Mouse (Mus musculus): ENCODE measurements around the gene Dgkd. TPM values are rescaled to one million over a fixed set of nuclear protein-coding genes. Genes with fewer than 3 reads are reported as not detected.

The Dgkd gene
- total RNA-seq, 2 experiments from 2014 or later, result 48.4 to 50.2 TPM

DNA sequence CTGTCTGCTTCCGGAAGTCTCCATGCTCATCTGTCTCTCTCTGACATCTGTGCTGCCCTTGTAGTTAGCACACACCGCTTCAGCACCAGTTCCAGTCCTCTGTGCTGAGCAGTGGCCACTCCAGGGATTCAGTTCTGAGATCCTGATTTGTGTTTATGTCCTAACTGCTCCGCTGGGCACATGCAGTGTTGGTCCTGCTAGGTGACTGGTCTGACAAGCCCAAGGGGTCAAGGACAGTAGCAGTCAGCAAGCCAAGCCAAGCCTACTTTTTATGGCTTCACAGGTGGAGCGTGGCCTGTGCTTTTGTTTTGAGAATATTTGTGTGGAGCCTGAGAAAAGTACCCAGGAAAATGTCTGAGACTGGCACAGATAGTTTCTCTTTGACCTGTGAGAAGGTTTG, 71.8 kb downstream of the Dgkd start:
- no peak for DNase-seq (ENCODE audit: low spot score in 2 of 2)

DNA sequence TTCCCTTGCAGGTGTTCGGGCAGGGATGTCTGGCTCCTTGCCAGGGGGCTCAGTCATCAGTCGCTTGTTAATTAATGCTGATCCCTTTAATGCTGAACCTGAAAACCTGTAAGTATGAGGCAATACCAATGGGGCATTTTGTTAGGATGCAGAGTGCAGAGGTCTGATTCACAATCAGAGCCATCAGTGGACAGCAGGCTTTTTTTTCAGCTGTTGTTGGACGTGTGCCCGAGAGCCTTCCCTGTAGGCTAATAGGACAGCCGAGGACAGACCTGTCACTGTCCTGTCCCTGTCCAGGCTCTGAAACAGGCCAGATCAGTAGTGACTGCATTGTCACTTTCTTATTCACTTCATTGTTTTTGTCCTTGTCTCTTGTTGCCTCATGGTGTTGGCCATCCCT, 76.6 kb downstream of the Dgkd start:
- DNase-seq (ENCODE audit: low spot score in 2 of 2), result no peak

DNA sequence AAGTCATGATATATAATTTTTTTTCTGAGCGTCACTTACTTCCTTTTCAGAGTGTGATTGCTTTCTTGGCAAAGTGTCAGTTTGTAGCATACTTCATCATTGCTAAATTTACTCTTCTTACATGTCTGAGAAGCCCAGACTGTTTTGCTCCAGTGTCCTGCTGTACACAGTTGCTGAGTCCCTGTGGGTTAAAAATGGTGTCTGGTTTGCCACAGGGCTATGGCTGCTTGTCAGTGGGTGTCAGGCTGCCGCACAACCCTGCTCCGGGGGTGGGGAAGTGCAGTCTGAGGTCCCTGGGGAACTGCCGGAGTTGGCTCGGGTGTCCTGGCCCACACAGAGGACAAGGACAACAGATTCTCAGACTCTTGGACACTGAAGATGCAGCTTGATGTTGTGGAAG, 80.0 kb downstream of the Dgkd start:
- DNase-seq (ENCODE audit: low spot score in 2 of 2), result no peak

DNA sequence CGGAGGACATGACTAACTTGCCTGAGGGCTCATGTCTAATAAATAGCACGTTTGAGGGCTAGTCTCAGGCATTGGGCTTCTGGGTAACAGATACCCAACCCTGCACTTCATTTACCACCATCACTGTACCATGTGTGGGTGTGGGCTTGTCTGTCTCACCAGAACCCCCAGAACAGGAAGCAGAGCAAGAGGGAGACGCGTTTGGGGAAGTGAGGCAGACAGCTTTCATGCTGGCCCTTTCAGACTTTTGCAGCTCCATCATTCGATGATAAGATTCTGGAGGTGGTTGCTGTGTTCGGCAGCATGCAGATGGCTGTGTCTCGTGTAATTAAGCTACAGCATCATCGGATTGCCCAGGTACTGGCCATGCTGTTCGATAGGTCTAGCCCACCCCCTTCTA, 82.0 kb downstream of the Dgkd start:
- DNase-seq (ENCODE audit: low spot score in 2 of 2), result no peak

DNA sequence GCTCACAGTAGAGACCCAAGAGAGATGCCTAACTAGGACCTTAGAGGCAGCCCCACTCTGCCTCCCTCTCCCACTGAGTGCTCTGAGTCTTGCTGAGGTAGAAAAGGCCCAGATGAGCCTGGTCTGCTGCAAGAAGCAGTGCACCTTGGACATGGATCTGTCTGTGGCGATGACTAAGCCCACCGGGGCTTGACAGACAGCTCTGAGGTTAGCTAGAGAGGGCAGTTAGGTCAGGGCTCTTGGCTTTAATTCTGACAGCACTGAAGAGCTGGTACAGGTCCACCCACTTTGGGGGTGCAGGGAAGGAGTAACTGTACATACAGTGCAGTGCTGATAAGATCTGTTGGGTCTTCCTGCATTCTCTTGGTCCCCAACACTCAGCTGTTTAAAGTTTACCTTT, 82.5 kb downstream of the Dgkd start:
- no peak for DNase-seq (ENCODE audit: low spot score in 2 of 2)

DNA sequence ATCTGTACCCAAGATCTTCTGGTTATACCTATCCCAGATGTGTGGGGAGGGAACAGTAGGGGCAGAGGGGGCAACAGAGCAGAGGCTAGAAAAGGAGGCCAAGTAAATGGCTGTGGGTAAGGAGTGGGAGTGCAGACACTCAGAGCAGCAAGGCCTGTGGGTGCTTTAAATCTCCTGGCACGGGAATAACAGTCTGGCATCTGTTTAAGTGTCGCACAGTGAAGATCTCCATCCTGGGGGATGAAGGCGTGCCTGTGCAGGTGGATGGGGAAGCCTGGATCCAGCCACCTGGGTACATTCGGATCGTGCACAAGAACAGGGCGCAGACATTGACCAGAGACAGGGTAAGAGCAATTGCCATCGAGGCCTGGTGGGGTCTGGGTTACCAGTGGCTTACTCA, 83.0 kb downstream of the Dgkd start:
- DNase-seq (ENCODE audit: low spot score in 2 of 2), result no peak

DNA sequence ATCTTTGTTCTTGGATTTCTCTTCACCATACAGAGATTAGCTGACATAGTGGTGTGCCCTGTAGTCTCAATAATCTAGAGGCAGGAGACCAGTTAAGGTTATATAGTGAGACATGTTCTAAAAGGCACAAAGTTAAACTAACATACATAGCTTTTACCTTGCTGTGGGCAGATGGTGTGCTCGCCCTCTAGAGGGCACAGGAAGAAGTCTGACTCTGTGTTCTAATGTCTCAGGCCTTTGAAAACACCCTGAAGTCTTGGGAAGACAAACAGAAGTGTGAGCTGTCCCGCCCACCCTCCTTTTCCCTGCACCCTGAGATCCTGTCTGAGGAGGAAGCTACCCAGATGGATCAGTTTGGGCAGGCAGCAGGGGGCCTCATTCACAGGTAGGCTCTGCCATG, 83.4 kb downstream of the Dgkd start:
- no peak for DNase-seq (ENCODE audit: low spot score in 2 of 2)

DNA sequence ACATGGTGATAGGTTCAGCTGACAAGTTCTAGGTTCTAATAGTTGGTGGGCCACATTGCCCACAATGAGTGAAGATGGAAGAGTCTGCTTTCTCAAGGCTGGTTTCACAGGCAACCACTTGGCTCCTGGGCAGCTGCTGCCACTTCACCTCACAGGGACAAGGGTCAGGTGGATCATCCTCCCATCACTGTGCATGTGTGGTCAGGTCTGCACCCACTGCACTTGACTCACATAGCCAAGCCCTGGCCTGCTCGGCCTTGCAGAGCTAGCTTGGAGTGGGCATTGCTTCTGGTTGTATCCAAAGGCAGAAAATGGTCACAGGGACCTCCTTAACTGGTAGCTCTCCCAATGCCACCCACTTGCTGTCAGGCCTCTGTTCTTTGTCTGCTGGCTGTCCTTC, 88.7 kb downstream of the Dgkd start:
- DNase-seq (ENCODE audit: low spot score in 2 of 2), result no peak

DNA sequence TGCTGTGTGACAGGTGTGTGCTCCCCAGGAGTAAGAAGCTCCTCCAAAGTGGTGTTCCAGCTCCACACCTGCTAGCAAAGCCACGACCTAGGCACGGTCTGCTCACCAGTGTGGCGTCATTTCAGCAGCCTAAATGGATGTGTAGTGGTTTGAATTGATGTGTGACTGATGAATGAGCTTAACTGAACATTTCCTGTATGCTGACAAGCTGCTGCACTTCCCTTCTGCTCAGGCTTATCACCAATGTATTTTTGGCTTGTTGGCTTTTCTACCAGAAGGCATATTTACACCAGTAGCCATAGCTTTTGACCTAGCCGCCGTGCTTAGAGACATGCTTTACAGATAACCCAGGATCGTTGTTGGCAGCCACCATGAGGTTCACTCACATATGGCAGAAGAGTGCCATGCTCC, 94.6 kb downstream of the Dgkd start:
- DNase-seq (ENCODE audit: low spot score in 2 of 2), result no peak

DNA sequence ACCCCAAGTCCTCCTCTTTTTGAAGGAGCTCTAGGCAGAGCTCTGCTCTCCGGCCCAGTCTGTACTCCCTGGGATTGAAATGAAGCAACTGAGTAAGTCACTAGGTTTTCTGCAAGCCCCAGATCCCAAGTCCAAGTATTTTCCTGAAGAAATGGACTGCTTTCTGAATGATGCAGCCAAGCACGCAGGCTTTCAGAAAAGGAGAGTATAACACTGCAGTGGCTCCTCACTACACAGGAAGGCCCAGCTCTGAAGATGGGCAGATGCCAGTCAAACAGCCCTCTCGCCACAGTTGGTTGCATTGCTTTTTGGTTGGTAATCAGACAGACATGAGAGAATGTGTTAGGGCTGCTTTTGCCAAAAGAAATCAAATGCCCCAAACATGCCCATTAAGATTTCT, 98.6 kb downstream of the Dgkd start:
- no peak for DNase-seq (ENCODE audit: low spot score in 2 of 2)

DNA sequence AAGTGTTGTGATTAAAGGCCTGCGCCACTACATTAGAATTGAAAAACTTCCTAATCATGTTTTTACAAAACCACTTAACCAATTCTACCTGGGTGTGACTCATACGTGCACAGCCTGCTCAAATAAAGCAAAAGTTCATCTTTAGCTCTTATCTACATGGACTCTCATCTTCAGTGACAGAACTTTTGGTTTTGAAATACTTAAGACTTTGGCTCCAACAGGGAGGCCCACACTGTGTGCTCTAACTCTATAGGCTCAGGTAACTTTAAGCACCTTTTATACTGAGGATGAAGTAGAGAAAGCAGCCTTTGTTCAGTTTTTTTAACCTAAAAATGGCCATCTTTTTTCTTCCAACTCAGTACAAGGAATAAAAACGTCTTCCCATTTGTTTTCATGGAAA, 100.0 kb downstream of the Dgkd start:
- no peak for DNase-seq (ENCODE audit: low spot score in 2 of 2)

DNA sequence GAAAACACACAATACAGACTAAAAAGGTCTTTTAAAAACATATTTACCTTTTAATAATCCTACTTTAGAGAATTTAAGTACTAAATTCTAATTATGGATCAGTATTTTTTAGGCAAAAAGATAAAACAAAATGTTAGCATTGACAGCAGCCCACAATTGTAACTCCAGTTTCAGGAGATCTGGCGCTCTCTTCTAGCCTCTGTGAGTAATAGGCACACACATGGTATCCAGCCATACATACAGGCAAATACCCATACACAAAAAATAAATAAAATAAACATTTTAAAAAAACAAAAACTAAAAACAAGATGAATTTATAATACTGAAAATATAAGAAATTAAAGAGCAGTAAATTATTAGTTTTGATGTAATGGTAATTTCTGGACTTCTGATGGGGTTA, 105.8 kb downstream of the Dgkd start:
- DNase-seq (ENCODE audit: low spot score in 2 of 2), result no peak

DNA sequence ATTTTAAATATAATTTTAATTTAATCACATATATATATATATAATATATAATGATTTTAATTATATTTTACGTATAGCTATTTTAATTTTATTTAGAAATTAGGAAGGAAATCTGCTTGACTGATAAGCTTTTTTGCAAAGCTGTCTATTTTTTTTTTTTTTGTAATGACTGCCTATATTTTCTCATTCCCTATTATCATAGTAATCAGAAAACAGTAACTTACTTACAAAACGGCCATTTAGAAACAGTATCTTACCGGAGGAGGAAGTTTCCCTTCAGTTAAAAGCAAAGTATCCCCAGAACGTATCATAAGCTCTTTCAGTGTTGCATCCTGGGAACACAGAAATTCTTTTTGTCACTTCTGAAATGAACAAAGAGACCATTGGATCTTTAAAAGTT, 106.4 kb downstream of the Dgkd start:
- no peak for DNase-seq (ENCODE audit: low spot score in 2 of 2)

DNA sequence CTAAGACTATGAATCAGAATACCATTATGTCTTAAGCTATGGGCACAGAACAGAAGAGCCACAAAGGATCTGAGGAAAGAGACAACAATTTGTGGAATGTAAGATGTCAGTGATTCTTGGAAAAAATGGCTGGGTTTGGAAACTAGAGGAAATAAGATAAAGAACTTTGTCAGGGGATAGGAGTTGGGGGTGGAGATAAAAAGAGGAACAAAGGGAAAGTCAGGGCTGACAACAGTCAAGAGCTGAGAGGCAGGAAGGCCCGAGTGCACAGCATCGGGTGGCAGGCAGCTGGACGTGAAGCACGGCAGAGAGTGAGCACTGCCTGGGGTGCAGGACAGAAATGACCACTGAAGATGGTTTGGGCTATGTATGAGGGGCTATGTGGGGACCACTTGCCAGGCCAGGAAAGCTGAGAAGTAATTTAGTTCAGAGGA, 106.9 kb downstream of the Dgkd start:
- no peak for DNase-seq (ENCODE audit: low spot score in 2 of 2)

DNA sequence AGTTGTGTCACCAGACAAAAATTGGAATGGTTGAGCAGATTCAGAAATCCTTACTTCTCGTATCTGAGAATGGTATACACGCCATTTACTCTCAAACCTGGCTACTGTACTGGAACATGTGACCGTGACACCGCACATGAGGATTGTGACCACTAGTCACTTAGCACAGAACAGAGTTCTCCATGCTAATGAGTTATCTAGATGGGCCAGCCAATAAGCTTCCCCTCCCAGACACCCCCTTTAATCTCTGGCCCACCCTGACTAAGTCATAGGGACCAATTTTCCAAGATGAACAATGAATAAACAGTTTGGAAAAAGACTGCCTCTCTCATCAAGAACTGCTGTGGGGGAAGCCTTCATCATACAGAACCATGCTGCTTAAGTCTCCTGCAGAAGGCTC, 107.7 kb downstream of the Dgkd start:
- no peak for DNase-seq (ENCODE audit: low spot score in 2 of 2)

DNA sequence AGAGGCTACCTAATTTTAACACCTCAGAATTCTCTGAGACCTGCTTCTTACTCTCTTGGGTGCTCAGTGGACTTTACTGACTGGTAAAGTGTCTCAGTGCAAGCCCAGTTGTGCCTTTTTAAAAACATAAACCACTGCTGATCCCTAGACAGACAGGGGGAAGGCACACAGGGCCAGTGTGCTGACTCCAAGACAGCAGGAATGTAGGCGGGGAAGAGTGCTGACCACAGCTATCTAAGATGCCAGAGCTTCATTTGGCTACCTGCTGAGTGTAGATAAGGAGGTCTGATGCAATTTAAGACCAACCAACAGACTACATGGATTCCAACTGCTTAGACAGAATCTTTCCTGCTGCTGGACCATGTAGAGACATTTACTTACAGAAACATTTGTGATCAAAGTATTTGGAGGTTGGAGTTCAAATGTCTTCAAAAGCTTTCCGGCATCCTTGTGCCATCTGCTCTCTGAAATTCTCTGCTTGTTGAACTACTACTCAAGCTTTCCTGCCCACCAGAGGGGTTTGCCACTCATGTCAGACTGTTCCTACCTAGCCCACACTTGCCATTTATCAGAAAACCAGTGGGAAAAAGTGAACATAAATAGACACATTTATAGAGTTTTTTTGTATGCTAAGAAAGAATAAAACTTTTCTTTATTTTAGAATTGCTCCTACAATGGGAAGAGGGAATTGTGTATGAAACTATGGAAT, 108.5 kb downstream of the Dgkd start:
- no peak for DNase-seq (ENCODE audit: low spot score in 2 of 2)

DNA sequence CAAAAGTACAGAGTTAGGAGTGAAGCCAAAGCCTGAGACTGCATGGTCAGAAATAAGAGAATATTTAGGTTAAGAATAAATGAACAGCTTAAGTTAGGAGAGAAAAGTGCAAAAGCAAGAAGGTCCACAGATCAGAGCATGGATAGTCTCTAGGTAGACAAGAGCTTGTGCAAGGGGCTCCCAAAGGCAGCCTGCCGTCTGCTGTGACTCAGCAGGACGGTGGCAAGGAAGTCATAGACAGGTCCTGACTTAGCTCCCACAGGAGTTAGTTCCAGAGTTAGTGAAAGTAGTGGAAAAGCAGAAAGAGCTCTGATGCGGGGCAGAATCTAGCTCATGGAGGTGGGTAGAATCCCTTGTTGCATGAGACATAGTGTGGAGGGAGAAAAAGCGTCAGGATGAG, 117.3 kb downstream of the Dgkd start:
- DNase-seq (ENCODE audit: low spot score in 2 of 2), result no peak

DNA sequence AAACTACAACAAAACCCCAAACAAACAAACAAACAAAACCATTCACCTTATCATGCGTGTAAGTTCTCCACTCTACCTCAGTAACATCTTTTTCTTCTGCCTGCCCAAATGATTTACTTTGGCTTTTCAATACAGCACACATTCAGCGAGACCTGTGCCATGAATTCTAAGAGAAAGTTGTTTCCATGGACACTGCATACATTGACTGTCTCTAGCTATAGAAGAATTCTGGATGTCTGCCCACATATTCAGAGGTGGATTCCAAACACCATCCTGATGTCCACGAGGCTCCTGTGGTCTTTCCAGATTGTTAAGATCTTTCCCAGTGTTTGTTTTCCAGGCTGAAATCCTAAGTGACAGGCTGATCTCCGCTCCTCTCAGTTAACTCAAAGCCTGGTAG, 129.2 kb downstream of the Dgkd start:
- no peak for DNase-seq (ENCODE audit: low spot score in 2 of 2)

DNA sequence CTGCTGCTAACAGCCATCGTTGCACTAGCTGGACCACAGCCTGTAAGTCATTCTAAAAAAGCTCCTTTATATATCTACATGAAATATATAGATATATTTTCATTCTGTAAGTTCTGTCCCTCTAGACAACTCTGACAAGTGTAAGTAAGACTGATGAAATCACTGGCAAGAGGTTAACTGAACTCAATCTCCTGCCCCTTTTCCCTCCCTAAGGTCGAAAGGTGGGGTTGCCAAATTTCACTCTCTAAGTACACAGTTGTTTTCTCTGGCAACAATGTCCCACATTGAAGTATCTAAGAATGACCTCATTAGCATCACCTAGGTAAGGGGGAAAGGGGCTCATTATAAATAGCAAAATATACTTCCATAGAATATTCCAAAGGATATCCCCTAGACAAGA, 139.6 kb downstream of the Dgkd start:
- DNase-seq (ENCODE audit: low spot score in 2 of 2), result no peak

Other genes with a start within 250 kb of the Dgkd start
- gene Inpp5d, start 233.0 kb upstream of the Dgkd start, total RNA-seq (2021), result 10 to 100 TPM; 13.3 to 19.3 TPM
- 10 to 100 TPM; 22.4 to 24.1 TPM for gene Atg16l1, start 97.4 kb upstream of the Dgkd start, total RNA-seq (2021)
- gene Sag, start 49.6 kb upstream of the Dgkd start, total RNA-seq (2021), result under 1 TPM; 0.47 to 0.74 TPM
- 10 to 100 TPM; 22.8 to 26.0 TPM for gene Usp40, start 155.3 kb downstream of the Dgkd start, total RNA-seq (2021)
- not detected for gene Ugt1a10, start 202.1 kb downstream of the Dgkd start, total RNA-seq (2021)
- not detected for gene Ugt1a9, start 217.5 kb downstream of the Dgkd start, total RNA-seq (2021)
- gene Ugt1a8, start 234.5 kb downstream of the Dgkd start, total RNA-seq (2021), result not detected
- 1 to 10 TPM; 2.4 to 3.0 TPM for gene Ugt1a7c, start 241.8 kb downstream of the Dgkd start, total RNA-seq (2021)
- gene Ugt1a6b, start 250.0 kb downstream of the Dgkd start, total RNA-seq (2021), result 1 to 10 TPM in 1 of 2 experiments, under 1 TPM in 1; 0.81 to 1.5 TPM

Data from gastrocnemius, postnatal 4 days (tissue).